Mouse (Mus musculus) gastrocnemius, postnatal 10 days (tissue): ENCODE measurements around the gene Sidt2. TPM values are rescaled to one million over a fixed set of nuclear protein-coding genes. Genes with fewer than 3 reads are reported as not detected.

Experiments
- DNase-seq: peaks from one replicate; pipeline ENCODE4 v3.0.0; 2021; ENCODE audit warnings: mixed read lengths
- total RNA-seq, 2 experiments: library from RNA; stranded (reverse); gene quantifications; 2 replicates each; pipeline ENCODE4 v1.2.3; 2021

The Sidt2 gene
- total RNA-seq, 2 experiments from 2014 or later = 57.8 to 58.2 TPM

- DNase-seq = no peak
These were observed 8.2 kb downstream of the Sidt2 start for GRCm38 (mm10) chr9:45946872-45947183.

- DNase-seq = no peak
These were observed 8.7 kb downstream of the Sidt2 start for GRCm38 (mm10) chr9:45946182-45946871.

- no peak for DNase-seq
These were observed 9.3 kb downstream of the Sidt2 start for GRCm38 (mm10) chr9:45945721-45946120.

- DNase-seq = no peak
These were observed 10.3 kb downstream of the Sidt2 start for GRCm38 (mm10) chr9:45944506-45945400.

- DNase-seq = no peak
These were observed 11.2 kb downstream of the Sidt2 start for GRCm38 (mm10) chr9:45943628-45944505.

GRCm38 (mm10) chr9:45942916-45943315, 12.1 kb downstream of the Sidt2 start:
- no peak for DNase-seq

- DNase-seq = no peak
These were observed 12.6 kb downstream of the Sidt2 start for GRCm38 (mm10) chr9:45942464-45942863.

GRCm38 (mm10) chr9:45941329-45941888, 13.6 kb downstream of the Sidt2 start:
- DNase-seq = no peak

- DNase-seq = no peak
These were observed 15.3 kb downstream of the Sidt2 start for GRCm38 (mm10) chr9:45939794-45940193.

GRCm38 (mm10) chr9:45938952-45939637, 16.0 kb downstream of the Sidt2 start:
- no peak for DNase-seq

- DNase-seq = no peak
These were observed 17.0 kb downstream of the Sidt2 start for GRCm38 (mm10) chr9:45938088-45938487.

GRCm38 (mm10) chr9:45936883-45937282, 18.2 kb downstream of the Sidt2 start:
- DNase-seq = peak; percentile 72

GRCm38 (mm10) chr9:45935628-45936210, 19.3 kb downstream of the Sidt2 start, which contains the start of gene Tagln:
TSS of gene Tagln (minus strand) at chr9:45936058.
- peak; percentile 50 for DNase-seq

- DNase-seq = no peak
These were observed 22.3 kb downstream of the Sidt2 start for GRCm38 (mm10) chr9:45932571-45933415.

GRCm38 (mm10) chr9:45931958-45932357, 23.1 kb downstream of the Sidt2 start:
- DNase-seq = no peak

GRCm38 (mm10) chr9:45929285-45929684, 25.8 kb downstream of the Sidt2 start:
- DNase-seq = no peak

GRCm38 (mm10) chr9:45919895-45920294, 35.2 kb downstream of the Sidt2 start:
- DNase-seq = no peak

GRCm38 (mm10) chr9:45917041-45917934, 37.8 kb downstream of the Sidt2 start:
- DNase-seq = peak; percentile 60

GRCm38 (mm10) chr9:45915659-45916058, 39.4 kb downstream of the Sidt2 start:
- no peak for DNase-seq
